Mouse (Mus musculus) embryo, embryonic 11 days (tissue): ENCODE data around the gene Sp2.

ENCODE experiments used
- DNase-seq: peaks from one replicate; pipeline ENCODE4 v3.0.0-alpha.2; 2015

The Sp2 gene

DNA sequence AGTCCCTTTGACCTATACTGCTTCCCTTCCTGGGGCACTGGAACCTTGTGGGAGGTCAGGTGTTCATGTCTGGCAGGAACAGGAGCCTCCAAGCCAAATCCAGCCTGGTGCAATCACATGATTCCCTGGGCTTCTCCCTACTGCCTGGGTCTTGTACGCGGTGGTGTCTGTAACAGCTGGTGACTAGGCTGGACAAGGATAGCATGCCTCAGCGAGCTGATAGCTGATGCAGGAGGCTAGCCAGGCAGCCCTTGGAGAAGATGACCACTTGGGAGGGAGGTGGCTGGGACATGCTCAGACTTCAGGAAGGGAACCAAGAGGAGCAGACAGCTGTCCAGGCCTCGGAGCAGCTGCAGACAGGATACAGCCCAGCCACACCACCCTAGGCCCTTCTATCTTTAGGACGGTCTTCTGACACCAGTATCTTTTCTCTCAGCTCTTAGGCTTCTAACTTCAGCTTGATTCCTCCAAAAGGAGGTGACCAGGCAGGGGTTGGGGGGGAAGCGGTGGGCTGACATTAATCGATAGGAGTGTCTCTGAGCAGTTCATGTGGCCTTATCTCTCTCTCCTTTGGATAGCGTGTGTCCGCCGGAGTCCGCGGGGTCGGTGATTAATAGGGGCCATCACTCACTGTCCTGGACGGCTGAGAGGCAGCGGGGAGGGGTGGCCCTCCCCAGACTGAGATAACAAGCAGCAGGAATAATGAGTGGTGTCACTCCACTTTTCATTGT, 76.2 kb downstream of the Sp2 start:
- peak; percentile 56 for DNase-seq
